Mouse (Mus musculus) colon, adult 2 months (tissue): ENCODE measurements around the gene Hivep3. TPM values are rescaled to one million over a fixed set of nuclear protein-coding genes. Genes with fewer than 3 reads are reported as not detected.

Source experiments
- polyA plus RNA-seq: library from polyadenylated mRNA; depleted of rRNA; stranded (reverse); fragments of >200 nt; gene quantifications from 2 replicates; pipeline ENCODE4 v1.2.3, GENCODE M21; 2012; rRNA removed

The Hivep3 gene
- 6.4 and 6.5 TPM in 2 replicates for polyA plus RNA-seq

DNA sequence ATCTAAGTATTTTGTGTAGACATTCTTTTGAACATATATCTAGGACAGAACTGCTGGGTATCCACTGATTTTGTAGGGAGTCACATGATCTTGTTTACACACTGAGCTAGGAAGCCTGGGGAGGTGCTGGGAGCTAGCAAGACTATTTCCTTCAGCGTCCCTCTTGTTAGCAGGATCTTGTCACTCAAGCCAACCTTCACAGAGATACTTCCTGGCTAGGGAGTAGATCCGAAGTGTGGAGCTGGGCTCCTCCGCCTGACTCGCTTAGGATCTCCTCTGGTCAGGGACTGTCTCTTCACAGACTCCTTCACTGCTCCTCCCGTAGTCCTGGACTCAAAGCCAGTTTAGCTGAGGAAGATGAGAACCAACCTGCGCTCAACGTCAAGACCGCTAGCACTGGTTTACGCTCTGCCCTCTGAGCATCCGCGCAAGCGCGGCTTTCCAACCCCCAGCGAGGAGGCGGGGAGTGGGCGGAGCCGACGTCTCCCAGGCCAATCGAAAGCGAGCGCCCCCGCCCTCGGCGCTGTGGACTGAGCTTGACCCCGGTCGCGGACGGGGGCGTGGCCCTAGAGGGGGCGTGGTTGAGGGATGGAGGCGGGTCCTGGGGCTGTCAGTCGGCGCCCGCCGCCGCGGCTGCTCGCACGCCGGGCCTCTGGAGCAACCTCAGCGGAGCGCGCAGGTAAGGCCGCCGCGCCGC, at the start of gene Hivep3:
Hivep3 (plus strand) TSS at position 601 of the 697 bp plus-strand sequence.

DNA sequence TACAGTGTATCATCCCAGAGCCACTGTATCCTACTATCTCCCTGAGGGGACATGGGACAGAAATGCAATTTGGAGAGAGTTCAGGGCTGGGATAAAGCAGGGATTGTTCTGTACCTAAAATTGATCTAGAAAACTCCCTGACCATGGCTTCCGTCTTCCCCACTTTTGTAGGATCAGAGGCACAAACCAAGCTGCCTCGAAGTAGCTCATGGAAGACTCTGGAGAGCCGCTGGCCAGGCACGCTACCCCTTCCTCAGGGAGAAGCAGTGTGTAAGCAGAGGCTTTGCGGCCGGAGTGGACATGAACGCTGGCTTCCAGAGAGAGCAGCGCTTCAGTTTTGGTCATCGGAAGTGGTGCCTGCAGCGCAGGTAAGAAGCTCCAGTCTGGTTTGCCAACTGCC, 331.1 kb downstream of the Hivep3 start, which contains the start of gene AL607142.1:
AL607142.1 (plus strand) TSS at position 301 of the 400 bp plus-strand sequence.

DNA sequence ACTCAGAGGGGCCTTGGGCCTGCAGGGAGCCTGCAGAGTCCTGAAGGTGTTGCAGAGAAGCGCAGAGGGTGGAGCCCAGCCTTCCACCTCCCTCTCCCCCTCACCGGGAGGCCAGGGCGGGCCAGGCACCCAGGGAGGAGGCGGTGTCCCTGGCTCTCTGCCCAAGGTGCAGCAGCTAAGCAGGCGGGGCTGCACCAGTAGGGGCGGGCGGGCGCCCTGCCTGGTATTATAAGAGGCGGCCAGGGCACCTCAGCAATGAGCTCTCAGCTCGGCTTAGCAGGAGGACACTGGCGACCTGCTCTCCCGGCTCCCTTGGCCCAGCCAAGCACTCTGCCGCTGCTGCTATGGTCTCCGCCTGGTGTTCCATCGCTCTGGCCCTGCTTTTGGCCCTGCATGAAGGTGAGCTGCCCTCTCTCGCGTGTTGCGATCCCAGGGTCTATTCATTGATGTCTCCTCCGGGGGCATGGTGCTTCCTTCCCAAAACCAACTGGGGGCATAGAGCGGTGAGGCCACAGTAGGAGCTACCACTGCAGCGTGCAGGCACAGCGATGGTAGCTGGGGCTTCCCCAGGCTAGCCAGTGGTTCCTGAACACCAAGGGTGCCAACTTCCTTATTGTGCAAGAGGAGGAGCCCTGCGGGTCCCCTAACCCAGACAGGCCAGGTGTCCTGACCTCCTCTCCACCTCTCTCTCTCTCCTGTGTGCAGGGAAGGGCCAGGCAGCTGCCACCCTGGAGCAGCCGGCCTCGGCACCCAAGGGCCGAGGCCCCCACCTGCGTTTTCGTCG, 427.8 kb downstream of the Hivep3 start, which contains the start of gene Edn2:
Edn2 (plus strand) TSS at position 41 of the 784 bp plus-strand sequence.

Other genes with a start within 250 kb of the Hivep3 start
- gene Rimkla, start 241.2 kb upstream of the Hivep3 start, polyA plus RNA-seq = 0.82 and 0.93 TPM in 2 replicates
- gene Foxj3, start 196.8 kb upstream of the Hivep3 start, polyA plus RNA-seq = 9.2 and 12.6 TPM in 2 replicates
- gene Frg2f1, start 194.3 kb upstream of the Hivep3 start, polyA plus RNA-seq = 7.7 and 8.9 TPM in 2 replicates
- gene Guca2a, start 96.1 kb upstream of the Hivep3 start, polyA plus RNA-seq = 4,090 and 6,344 TPM in 2 replicates
- gene Guca2b, start 74.8 kb upstream of the Hivep3 start, polyA plus RNA-seq = 43.3 and 57.6 TPM in 2 replicates